Mouse (Mus musculus): ENCODE data around the gene Serinc3. TPM values are rescaled to one million over a fixed set of nuclear protein-coding genes. Genes with fewer than 3 reads are reported as not detected.
A peak's percentile ranks its signal among the peaks of the same experiment; 100 is the strongest.

Serinc3 gene
- polyA plus RNA-seq, 1 experiment: 10.3 TPM

DNA sequence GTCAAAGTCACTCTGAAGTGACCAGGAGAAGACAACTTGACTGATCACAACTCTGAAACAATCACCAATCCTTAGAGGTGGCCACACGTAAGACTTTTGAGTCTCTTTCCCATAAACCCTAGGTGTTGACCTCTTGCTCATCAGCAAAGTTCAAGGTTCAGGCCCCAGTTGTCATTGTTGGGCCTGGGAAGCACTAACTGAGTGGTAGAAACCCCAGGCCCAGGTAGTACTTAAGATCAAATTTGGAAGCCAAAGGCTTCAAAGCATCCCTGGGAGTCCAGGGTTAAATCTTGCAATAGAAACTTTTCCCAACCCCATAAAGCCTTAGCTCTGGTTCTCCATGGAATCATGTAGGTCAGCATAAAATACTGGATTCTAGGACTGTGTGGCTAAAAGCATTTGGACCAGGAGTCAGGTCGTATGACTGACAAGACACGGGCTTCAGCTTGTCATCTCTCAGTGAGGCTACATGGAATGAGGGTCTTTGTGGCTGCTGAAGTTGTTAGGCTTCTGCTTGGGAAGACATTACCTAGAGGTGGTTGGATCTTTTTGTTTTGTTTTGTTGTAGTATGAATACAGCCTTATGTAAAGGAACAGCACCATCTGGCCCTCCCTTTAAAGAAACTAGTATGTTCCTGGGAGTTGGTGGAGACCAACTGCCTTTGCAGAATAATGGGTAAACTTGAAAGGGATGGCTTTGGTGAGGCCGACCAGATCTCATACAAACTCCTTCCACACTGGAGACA, 28.9 kb downstream of the Serinc3 start:
- no peak for TF ChIP-seq GATA1 (IDR thresholded peaks at IDR 0.05; ENCODE audit: low read length)

DNA sequence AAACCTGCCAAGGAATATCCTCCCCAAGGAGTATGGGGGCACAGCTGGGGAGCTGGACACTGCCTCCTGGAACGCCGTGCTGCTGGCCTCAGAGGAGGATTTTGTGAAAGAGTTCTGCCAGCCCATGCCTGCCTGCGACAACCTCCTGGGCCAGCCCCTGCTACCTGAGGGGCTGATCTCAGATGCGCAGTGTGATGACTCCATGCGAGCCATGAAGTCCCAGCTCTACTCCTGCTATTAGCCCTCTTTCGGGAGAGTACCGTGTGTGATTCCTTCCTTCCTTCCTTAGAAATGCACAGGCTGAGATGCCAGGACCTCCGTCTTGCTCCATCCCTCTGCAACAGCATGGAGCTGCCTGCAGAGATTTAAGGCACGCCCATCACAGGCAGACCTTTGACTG, 29.5 kb downstream of the Serinc3 start:
- TF ChIP-seq GATA1 (IDR thresholded peaks at IDR 0.05; ENCODE audit: low read length): no peak

DNA sequence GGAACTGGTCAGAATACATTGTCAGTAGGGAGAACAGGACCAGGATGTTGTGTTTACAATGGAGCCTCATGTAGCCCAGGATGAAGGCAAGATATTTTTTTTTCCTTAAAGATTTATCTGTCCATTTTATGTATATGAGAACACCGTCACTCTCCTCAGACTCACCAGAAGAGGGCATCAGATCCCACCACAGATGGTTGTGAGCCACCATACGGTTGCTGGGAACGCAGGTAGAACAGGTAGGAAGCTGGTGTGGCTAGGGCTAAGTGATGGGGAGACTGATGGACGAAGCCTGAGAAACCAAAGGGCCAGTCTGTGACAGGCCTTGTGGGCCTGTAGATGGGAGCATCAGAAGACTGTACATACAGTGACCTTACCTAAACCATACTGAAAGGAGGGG, 30.9 kb downstream of the Serinc3 start:
- TF ChIP-seq GATA1 (IDR thresholded peaks at IDR 0.05; ENCODE audit: low read length): no peak

DNA sequence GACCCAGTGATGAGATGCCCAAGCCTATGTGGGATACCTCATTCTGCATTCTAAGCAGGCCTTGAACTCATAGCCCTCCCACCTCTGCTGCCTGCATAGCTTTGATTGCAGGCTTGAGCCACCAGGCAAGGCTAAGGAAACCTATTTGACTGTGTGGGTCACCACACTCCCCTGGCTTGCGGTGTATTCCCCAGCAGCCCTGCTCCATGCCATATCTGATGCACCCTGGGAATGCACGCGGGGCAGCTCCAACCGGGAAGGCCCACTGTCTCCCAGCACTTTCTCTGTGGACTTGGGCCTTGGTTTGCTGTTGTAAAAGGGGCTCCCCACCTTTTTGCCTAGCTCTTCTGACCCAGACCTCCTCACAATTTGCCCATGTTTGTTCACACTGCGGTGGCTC, 31.7 kb downstream of the Serinc3 start:
- TF ChIP-seq GATA1 (IDR thresholded peaks at IDR 0.05; ENCODE audit: low read length): no peak

DNA sequence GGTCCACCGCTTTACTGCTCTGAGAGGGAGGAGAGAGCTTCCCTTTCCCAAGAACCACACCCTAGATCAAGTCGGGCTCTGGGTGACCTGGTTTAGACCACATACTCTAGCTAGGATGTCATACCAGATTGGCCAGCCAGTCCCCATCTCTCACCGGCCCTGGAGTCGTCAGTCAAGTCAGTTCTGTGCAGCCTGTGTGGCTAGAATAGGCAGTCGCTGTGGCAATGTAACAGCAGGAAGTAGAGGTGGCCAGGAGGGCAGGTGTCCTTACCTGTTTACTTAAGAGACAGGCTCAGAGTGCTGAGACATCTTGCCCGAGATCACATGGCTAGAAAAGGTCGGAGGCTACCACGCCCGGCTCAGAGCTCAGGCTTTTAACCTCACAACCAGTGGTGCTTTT, 33.8 kb downstream of the Serinc3 start:
- TF ChIP-seq GATA1 (IDR thresholded peaks at IDR 0.05; ENCODE audit: low read length): no peak

DNA sequence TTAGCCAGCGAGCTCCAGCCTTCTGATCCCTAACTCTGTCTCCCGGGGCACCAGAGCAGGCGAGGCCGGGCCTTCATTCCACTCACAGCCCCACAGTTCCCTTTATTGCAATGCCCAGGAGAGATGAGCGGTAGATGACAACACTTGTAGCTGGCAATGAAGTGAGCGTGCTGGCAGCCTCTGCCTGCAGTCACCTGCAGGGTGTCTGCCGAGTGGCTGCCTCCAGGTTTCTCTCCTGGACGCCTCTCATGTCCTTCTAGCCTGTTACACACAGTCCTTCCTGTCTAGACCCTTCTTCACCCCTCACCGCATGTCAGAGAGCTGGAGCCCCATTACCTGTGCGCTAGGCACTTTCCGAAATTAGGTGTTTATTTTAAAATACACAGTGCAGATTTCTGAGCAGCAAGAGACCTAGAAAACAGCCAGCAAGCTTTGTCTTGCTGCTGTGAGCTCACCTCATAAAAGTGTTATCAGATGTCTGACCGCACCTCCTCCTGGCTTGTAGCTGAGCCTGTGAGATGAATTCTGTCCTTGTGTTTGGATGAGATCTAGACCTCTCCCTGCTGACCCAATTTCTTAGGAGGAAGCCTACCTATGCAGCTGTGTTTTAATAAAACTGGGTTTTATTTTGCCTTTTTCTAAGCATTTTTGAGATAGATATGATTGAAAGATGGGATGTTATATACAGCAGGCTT, 35.5 kb downstream of the Serinc3 start:
- TF ChIP-seq GATA1 (IDR thresholded peaks at IDR 0.05; ENCODE audit: low read length): peak; percentile 60

DNA sequence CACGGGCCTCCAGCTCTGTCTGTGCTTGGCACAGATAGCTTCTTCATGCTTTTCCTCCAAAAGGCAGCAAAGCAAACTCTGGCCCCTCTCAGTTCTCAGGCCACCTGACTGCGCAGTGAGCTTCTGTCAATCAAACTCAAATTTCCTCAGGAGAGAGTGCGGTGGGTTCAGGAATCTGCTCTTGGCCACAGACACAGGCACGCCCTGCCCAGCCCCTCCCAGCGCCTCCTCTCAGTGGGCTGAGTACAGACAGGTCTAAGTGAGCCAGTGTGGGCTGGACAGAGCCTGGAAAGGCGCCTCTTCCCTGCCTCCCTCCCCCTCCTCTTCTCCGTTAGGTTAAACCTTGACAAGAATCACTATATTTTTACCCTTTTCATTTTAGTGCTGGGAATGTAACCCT, 36.9 kb downstream of the Serinc3 start:
- no peak for TF ChIP-seq GATA1 (IDR thresholded peaks at IDR 0.05; ENCODE audit: low read length)

DNA sequence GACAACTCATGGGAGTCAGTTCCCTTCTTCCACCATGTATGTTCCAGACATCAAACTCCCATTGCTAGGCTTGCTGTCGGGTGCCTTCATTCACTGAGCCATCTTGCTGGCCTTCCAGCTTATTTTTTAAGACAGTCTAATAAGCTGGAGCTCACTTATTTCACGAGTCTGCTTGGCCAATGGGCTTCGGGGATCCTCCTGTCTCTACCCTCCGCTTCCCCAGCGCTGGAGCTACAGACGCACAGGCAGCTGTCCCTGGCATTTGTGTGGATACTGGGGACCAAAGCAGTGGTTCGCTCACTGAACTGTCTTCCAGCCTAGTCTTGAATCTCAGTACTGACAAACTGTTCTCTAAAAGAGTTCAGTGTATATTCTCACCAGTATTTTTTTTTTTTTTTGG, 38.8 kb downstream of the Serinc3 start:
- TF ChIP-seq GATA1 (IDR thresholded peaks at IDR 0.05; ENCODE audit: low read length): no peak

DNA sequence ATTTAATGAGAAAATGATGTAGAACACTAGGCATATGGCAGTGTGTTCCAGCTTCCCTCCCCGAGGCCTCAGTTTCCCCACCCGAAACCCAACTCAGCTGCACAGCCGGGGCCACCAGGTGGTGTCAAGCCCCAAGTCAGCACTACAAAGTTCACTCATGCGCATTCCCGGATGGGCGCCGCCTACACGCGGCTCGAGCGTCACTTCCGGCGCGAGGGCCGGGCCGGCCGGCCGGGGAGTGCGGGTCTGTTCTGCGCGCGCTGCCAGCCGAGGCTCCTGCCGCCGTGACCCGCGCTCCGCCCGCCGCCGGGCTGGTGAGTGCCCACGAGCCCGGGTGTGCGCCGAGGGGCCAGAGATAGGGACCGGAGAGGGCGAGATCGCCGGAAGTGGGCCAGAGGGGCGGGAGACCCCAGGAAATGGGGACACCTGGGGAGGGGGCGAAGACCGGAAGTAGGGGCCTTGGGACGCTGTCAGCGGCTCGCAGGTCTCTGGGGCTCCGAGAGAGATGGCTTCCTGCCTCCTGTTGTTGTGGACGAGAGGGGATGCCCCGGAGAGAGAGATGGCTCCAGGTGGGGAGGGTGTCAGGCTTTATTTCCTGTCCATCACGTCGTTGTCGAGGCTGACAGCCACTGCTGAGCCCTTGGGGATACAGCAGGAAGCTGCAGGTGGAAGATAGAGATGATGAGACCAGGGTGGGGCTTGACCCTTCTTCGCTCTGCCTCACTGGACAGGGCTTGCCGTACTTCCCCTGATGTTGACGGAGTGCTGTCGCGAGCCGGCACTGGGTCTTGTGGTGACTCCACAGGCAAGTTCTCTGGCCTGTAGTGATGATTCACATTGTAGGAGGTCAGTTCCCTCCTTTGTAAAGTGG, 42.6 kb downstream of the Serinc3 start, which contains the start of gene Ttpal:
TSS of gene Ttpal (plus strand) at position 214 of the 871 bp plus-strand sequence.
- no peak for TF ChIP-seq GATA1 (IDR thresholded peaks at IDR 0.05; ENCODE audit: low read length)

DNA sequence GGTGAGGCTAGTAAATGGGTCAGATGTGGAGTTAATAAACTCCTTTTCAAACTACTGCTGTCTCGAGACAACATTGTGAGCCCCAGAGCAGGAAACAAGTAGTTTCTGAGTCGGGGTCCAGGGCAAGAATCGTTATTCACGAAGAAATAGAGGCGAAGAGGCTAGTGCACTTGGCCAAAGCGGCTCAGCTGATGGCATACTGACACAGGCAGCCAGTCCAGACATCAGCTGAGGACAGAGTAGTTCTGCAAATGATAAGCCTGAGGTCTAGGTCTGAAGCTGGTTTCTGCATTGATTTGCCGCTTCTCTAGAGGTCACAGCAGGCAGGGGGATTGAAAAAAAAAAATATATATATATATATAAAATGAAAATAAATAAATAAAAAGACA, 43.2 kb downstream of the Serinc3 start:
- TF ChIP-seq GATA1 (IDR thresholded peaks at IDR 0.05; ENCODE audit: low read length): no peak

DNA sequence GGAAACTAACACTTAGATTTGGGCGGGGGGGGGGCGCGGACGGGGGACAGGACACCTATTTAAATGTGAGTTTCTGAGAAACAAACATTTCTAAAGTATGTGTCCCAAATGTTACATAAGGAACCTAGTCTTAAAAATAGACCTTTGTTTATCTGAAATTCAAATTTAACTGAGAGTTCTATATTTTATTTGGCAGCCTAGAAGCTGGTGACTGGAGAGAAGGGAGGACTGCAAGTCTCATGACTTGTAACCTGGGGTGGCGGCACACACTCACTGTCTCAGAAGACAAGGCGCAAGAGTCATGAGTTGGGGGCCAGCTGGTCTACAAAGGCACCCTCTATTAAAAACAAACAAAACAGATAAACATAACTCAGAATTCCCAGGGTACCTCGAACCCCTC, 43.9 kb downstream of the Serinc3 start:
- no peak for TF ChIP-seq GATA1 (IDR thresholded peaks at IDR 0.05; ENCODE audit: low read length)

DNA sequence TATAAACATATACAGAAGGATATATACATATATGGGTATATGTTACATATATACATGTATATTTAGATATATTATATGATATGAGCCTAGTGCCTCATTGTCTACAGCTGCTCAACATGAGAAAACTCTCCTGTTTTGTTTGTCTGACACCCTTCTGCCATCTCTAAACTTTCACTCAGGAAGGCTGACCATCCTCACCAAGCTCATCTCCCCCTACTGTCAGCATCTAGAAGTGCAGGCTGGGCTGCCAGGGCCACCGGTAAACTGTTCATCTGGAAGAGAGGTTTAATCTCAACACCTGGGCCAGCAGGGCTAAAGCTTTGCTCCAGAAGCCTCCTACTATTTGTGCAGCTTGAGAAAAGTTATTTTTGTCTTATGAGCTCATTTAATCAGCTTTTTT, 45.7 kb downstream of the Serinc3 start:
- no peak for TF ChIP-seq GATA1 (IDR thresholded peaks at IDR 0.05; ENCODE audit: low read length)

DNA sequence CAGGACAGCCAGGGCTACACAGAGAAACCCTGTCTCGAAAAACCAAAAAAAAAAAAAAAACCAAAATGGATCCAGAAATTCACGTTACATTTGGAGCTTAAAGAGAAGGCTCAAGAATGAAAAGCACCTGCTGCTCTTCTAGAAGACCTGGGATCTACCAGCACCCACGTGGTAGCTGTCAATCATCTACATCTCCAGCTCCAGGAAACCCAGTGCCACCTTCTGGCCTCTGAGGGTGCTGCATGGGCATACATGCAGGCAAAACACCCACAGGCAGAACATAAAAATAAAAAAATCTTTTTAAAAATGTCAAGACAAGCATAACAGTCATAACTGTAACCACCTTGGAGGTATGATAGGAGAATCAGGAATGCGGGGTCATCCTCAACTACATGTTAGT, 47.3 kb downstream of the Serinc3 start:
- no peak for TF ChIP-seq GATA1 (IDR thresholded peaks at IDR 0.05; ENCODE audit: low read length)

DNA sequence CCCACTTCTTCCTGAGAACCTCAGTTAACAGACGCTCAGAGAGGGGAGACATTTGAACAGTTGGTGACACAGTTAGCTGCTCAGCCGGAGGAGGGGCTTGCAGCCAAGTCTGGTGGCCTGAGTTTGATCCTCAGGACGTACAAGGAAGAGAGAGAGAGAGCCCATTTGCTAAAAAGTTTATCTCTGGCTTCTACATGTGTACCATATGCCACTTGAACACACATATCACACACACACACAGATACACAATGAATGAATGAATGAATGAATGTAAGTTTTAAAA, 48.1 kb downstream of the Serinc3 start:
- no peak for TF ChIP-seq GATA1 (IDR thresholded peaks at IDR 0.05; ENCODE audit: low read length)

DNA sequence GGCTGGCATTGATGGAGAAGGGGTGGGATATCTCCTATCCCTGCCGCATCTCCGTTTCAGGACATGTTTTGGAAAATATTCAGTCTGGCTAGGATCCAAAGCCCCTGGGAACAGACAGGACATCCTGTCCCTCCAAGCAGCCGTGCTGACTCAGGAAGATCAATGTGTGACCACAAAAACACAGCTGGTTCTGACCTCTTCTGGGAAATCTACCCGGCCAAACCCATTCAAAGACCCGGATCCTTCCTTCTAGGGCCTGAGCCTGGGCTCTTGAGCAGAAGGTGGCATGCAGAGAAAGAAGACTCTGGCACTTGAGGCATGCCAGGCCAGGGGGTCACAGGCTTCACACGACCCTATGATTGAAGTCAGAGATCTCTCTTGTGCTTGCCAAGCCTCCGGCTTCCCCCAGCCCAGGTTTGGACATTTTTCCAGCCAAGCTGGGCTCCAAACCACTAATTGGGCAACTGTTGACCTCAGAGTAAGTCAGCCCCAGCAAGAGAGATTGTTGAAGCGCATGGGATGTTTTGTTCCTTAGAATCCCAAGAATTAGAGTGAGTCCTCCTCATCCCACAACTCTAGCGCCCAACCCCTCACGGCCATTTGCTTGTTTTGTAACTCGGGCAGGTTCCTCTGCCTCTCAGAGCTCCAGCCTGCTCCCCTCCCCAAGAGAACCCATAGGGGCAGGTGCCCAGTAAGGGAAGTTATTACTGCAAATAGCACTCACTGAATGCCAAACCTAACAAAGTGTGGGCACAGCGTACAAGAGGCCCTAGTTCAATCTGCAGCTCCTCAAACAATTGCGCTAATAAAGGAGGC, 48.7 kb downstream of the Serinc3 start:
- TF ChIP-seq GATA1 (IDR thresholded peaks at IDR 0.05; ENCODE audit: low read length): no peak

DNA sequence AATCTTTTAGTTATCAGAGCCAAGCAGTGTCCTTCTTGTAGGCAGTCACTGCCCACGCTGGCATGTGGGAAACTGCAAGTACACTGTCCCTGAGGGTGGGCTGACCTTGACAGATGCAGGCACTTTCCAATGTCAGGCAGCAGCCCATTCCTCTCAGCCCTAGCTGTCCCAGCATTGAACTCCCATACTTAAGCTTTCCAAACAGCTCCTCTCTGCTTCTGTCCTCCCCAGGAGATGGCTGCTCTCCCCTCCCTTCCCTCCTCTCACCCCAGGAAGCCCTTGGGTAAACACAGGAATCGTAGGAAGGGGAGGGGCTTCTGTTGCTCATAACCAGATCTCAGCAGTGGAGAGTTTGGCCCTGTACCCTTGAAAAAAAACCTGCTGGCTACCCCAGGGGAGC, 49.8 kb downstream of the Serinc3 start:
- no peak for TF ChIP-seq GATA1 (IDR thresholded peaks at IDR 0.05; ENCODE audit: low read length)
